Mouse (Mus musculus): ENCODE results near the gene Zdhhc22.

DNA sequence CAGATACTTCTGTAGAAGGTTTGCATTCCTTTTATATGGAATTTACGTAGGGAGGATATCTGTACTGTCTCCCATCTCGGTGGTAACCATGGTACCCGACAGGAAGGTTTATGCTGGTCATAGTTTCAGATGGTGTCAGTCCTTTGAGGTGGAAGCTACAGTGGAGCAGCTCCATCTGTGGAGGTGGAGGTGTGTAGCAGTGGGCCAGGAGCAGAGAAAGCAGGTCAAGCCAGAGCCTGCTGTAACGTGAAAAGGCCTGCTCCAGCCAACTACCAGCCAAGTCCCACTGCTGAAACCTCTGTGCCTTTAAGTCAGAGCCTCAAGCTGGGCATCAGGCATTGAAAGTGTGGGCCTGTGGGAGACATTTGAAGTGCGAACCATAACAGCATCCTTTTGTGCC lies 31.7 kb downstream of the Zdhhc22 start:
- TF ChIP-seq CTCF (IDR thresholded peaks at IDR 0.05) (no peak), POLR2A (IDR thresholded peaks at IDR 0.05; ENCODE audit: insufficient read depth, low read depth, low read length) (no peak)
